Mouse (Mus musculus) adrenal gland, postnatal 10 days (tissue): Measurements from ENCODE around the gene Sprr2a2. TPM values are rescaled to one million over a fixed set of nuclear protein-coding genes. Genes with fewer than 3 reads are reported as not detected.
"Not testable (repeated sequence)": the region's sequence is repeated elsewhere in the genome, so short reads cannot be mapped to it uniquely, and the experiment has no call there.

Experiments used
- DNase-seq: peaks from one replicate; pipeline ENCODE4 v3.0.0; 2021; ENCODE audit warnings: mixed read lengths
- long read RNA-seq, 2 experiments: library from polyadenylated mRNA; stranded (forward); transcript quantifications; one replicate each; pipeline ENCODE4 v2.0.0; 2021
- total RNA-seq, 2 experiments: library from RNA; stranded (reverse); gene quantifications; 2 replicates each; pipeline ENCODE4 v1.2.3; 2021

Sprr2a2 gene
- not detected for total RNA-seq
- long read RNA-seq, experiment 1 = 0 reads
- long read RNA-seq, experiment 2 = 0 reads

- DNase-seq = not testable (repeated sequence)
Measured at GRCm38 (mm10) chr3:92215569-92215968, at the start of gene Sprr2a2, which contains the start of gene Sprr2a1. Gene Sprr2a2, plus strand, starts transcription at chr3:92215920. Gene Sprr2a1, plus strand, starts transcription at chr3:92215799.

GRCm38 (mm10) chr3:92169847-92170246, 45.9 kb upstream of the Sprr2a2 start:
- no peak for DNase-seq

- no peak for DNase-seq
Measured at GRCm38 (mm10) chr3:92176880-92177279, 38.8 kb upstream of the Sprr2a2 start.

- no peak for DNase-seq
Measured at GRCm38 (mm10) chr3:92195512-92196200, 20.1 kb upstream of the Sprr2a2 start.

GRCm38 (mm10) chr3:92211133-92211925, 4.4 kb upstream of the Sprr2a2 start:
- DNase-seq = not testable (repeated sequence)

- not testable (repeated sequence) for DNase-seq
Measured at GRCm38 (mm10) chr3:92212059-92212458, 3.7 kb upstream of the Sprr2a2 start.

GRCm38 (mm10) chr3:92213651-92214050, 2.1 kb upstream of the Sprr2a2 start:
- DNase-seq = not testable (repeated sequence)

GRCm38 (mm10) chr3:92219031-92219430, 3.3 kb downstream of the Sprr2a2 start:
- not testable (repeated sequence) for DNase-seq

- DNase-seq = not testable (repeated sequence)
Measured at GRCm38 (mm10) chr3:92223708-92224107, 8.0 kb downstream of the Sprr2a2 start.

- not testable (repeated sequence) for DNase-seq
Measured at GRCm38 (mm10) chr3:92227410-92227809, 11.7 kb downstream of the Sprr2a2 start.

- DNase-seq = not testable (repeated sequence)
Measured at GRCm38 (mm10) chr3:92236463-92237189, 20.9 kb downstream of the Sprr2a2 start.

- DNase-seq = not testable (repeated sequence)
Measured at GRCm38 (mm10) chr3:92238736-92239135, 23.0 kb downstream of the Sprr2a2 start.

GRCm38 (mm10) chr3:92239197-92239596, 23.5 kb downstream of the Sprr2a2 start:
- not testable (repeated sequence) for DNase-seq

- DNase-seq = not testable (repeated sequence)
Measured at GRCm38 (mm10) chr3:92244833-92245232, 29.1 kb downstream of the Sprr2a2 start.

- DNase-seq = not testable (repeated sequence)
Measured at GRCm38 (mm10) chr3:92246245-92246644, 30.5 kb downstream of the Sprr2a2 start.

- DNase-seq = not testable (repeated sequence)
Measured at GRCm38 (mm10) chr3:92248494-92248893, 32.8 kb downstream of the Sprr2a2 start.

GRCm38 (mm10) chr3:92250450-92250849, 34.7 kb downstream of the Sprr2a2 start:
- not testable (repeated sequence) for DNase-seq

- DNase-seq = not testable (repeated sequence)
Measured at GRCm38 (mm10) chr3:92253860-92254259, 38.1 kb downstream of the Sprr2a2 start.

GRCm38 (mm10) chr3:92258526-92258925, 42.8 kb downstream of the Sprr2a2 start:
- DNase-seq = not testable (repeated sequence)

GRCm38 (mm10) chr3:92263462-92263861, 47.7 kb downstream of the Sprr2a2 start:
- DNase-seq = not testable (repeated sequence)

GRCm38 (mm10) chr3:92271414-92271985, 55.8 kb downstream of the Sprr2a2 start:
- DNase-seq = not testable (repeated sequence)

GRCm38 (mm10) chr3:92273504-92273903, 57.8 kb downstream of the Sprr2a2 start:
- not testable (repeated sequence) for DNase-seq
